Mouse (Mus musculus) spleen, embryonic (tissue): ENCODE data around the gene Gpatch2.

Experiments used
- CTCF ChIA-PET: fragments of 350-600 bp; sonication (Branson Sonifier 250); formaldehyde crosslinking; loops from one replicate; lab custom pipeline; 2022; lab: Charles Lee

The Gpatch2 gene

DNA sequence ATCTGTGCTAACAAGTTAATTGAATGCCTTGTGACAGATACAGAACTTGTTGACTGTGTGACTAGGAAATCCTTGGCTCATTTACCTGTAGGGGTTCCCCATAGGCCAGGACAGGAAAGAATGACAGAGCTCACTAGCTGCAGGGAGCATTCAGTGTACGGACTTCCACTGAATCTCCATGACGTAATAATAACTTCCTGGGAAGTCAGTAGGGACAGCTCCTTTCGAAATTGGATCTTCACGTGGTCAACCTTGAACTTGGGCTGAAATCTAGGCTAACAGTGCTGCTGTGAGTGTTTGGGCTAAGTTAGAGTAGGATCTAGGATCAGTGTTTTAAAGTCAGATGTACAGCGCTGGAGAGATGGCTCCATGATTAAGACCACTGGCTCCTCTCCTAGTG, 29.4 kb downstream of the Gpatch2 start:
- CTCF ChIA-PET, result no interaction called here

DNA sequence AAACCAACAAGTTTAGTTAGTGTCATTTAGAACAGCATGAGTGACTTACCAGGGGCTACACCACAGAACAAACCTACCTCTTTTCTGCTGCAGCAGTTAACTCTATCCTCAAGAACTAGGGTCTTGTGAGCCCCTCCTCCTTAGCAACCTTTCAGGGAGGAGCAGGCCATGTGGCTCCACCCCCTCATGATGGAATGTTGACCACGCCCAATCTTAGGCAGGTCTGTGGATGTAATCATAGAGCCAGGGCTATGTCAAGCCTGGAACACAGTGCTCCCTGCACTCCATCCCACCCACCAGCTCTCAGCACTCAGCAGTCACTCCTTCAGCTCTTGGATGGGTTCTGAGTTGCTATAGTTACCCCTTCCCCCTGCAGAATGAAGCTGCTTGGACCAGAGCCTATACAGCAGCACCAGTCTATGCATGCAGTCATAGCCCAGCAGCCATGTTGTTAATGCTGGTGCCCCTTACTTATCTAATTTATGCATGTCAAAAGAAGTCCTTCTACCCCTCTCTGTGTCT, 35.5 kb downstream of the Gpatch2 start:
- CTCF ChIA-PET, result no interaction called here

DNA sequence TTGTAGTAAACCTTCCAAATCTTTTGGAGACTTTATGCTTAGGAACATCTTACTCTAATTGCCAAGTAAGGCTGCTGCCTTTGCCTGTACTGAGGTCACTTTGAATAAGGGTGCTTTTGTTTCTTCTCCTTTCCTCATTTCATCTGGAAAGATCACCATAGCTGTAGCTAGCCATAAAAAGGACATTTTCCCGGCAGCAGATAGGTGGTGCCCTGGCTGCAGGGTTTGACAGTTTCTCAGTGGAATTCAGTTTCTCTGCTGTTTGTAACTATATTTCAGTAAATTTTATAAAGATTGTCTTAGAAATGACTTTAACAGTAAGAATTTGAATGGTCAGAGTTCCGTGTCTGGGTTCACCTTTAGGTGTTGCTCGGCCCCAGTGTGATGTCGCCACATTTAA, 43.4 kb downstream of the Gpatch2 start:
- CTCF ChIA-PET, result no interaction called here

DNA sequence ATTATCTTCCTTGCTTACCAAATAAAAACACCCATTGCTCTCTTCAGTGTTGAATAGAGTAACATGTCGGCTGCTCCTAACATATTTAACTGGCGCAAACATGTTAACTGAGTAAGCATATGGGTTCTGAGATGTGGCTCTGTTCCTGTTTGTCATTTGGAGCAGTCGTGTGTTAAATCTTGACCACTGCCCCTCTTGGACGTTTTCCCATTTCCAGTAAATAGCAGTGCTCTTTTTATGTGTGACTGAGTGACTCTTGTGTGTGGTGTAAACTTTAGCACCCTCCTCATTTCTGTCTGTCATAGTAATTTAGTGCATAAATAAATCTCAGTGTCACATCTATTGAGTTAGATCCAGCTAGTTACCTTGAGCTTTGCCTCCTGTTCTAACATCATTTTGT, 52.3 kb downstream of the Gpatch2 start:
- CTCF ChIA-PET, result interaction anchor here (0.7 kb wide), 1 partner anchor 42 kb away, joined by 5 read pairs; no protein-coding TSS in a partner anchor

DNA sequence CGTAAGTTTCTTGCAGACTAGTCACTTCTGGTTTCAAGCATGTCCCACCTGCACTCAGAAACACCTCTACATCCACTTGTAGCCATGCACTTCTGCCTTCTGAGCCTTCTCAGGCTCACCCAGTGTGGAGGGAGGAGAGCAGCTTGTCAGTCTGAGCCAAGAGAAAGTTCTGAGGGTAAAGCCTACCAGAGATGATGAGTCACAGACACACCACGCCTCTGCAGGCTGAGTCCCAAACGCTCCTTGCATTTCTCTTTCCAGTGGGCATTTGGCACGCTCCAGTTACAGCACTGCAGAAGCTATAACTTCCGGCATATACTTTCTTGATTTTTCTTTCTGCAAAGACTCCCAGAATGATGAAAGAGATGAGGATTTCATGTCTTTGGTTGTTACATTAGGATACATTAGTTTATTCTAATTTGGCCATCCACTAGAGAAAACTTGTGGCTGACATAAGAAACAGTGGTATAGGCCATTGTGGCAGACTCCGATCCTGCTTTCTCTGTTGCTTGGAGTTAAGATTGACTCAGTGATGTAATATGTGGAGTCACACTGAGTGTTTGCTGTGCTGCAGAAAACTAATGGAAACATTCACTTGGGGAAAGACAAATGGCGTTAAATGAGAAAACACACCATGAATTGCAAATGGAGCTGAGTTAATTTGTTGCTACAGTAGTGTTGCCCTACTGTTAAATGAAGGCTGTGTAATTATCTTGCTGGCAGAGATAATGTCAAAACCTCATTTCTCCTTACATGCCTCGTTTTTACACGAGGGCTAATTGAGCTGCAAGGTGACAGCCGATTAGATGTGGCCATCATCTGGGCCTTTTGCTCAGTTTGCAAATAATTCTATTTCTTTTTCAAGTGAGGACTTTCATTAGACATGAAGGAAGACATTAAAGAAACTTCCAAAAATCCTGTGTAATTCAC, 55.3 kb downstream of the Gpatch2 start:
- CTCF ChIA-PET, result no interaction called here

DNA sequence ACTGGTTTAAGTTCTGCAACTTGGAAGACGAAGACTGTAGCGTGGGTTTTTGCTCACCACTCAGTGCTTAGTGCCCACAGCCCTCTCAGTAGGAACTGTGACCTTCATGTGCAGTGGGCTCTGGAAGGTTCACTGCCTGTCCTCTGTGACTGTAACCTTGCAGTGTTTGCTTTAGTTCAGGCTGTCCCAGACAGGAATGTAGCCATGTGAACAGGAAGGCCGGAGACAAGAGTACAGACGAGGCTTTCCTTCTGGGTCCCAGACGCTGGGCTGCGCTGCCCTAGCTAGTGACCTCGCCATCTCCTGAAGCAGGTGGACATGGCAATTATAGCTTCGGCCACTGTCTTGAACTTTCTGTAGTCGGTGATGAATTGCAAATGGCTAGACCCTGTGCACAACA, 62.0 kb downstream of the Gpatch2 start:
- CTCF ChIA-PET, result no interaction called here

DNA sequence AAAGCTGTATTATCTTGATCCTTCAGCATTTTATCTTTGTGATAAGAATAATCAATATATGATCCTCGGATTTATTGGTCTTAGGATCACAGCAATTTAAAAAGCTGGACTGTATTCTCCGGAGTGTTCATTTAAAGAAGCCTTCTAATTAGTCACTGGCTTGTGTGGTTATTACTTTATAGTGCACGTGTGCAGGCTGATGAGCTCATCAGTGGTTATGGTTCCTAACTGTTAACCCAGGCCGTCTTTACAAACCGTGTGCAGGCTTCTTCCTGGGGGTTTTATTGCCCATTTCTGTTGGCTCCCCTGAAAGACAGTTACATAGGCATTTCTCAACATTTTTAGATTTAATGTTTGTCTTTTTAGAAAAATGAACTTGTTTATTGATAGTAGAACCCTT, 63.2 kb downstream of the Gpatch2 start:
- CTCF ChIA-PET, result interaction anchor here (0.6 kb wide), 1 partner anchor 55 kb away, joined by 3 read pairs; no protein-coding TSS in a partner anchor

DNA sequence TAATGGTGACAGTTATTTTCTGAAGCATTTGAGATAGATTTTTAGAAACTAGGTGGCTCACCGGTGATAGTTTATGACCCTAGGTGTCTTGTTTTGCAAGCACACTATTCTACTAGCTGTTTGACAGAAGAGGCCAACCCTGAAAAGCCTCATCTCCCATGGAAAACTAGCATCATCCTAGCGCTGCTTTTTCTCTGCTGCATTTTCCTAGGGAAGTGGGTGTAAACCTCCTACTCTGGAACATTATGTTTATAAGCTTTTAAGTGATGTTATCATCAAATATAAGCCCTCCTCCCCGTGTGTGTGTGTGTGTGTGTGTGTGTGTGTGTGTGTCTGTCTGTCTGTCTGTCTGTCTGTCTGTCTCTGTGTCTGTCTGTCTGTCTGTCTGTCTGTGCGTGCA, 64.5 kb downstream of the Gpatch2 start:
- CTCF ChIA-PET, result no interaction called here

DNA sequence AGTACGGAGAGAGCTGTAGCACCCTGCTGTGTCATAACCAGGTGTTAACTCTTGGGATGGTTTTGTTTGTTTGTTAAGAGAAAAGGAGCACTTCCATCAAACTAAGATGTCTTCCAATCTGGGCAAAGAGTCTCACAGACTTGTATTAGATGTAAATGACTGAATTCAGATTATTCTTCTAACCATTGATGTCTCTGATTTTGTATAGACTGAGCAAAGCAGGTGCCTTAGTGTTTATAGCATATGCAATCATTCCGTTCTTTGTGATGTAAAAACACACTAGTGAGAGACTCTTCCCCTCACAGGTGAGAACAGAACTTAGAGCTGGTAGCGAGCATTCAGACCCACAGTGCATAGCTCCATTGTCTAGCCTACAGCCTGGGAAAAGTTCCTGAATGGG, 67.0 kb downstream of the Gpatch2 start:
- CTCF ChIA-PET, result no interaction called here

DNA sequence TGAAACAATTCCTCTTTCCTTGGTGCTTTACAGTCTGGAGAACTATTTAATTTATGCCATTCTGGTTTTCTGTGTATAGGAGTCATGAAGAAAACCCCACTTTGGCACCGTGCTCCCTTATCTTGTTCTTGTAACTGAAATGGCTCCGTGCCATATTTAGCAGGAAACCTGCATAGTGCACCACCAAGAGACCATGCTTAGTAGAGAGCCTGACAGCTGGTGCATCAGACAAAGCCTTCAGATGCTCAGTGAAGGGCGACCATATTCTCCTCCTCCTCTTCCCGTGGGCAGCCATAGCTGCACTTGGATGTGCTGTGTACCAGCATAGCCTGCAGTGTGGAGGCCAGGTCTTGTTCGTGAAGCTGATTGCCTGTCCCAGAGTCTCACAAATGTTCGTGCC, 67.5 kb downstream of the Gpatch2 start:
- CTCF ChIA-PET, result no interaction called here

DNA sequence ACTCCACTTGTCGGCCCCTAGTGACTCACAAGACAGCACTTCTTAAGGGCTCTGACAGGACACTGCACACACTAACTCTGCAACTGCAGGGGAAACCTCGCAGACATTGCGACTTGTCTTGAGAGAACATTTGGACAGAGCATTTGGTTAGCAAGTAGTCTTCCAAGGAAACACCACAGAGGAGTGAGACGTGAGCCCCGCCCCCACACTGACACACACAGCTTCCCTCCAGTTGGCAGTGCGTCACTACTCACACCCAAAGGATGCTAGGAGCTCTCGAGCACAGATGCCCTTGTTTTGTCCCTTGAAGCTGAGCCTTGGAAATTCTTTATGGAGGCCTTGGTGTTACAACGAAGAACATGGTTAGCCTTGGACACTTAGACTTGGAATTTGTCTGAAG, 70.4 kb downstream of the Gpatch2 start:
- CTCF ChIA-PET, result no interaction called here

DNA sequence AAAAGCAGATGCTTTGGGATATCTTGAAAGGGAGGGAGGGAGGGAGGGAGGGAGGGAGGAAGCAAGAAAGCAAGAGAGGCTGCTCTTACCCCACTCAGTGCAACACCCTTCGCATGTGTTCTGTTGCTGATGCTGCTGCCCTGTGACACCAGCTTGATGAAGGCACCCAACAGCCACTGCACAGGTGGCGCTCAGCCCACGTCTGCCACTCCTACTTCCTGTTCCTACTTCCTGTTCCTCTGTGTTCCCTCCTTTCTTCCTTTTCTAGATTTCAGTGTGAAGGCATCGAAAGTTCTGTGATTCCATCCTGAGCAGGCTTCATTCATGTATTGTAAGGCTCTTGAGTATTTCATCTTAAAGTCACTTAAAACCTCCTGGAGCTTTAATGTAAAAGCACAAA, 71.1 kb downstream of the Gpatch2 start:
- CTCF ChIA-PET, result no interaction called here

DNA sequence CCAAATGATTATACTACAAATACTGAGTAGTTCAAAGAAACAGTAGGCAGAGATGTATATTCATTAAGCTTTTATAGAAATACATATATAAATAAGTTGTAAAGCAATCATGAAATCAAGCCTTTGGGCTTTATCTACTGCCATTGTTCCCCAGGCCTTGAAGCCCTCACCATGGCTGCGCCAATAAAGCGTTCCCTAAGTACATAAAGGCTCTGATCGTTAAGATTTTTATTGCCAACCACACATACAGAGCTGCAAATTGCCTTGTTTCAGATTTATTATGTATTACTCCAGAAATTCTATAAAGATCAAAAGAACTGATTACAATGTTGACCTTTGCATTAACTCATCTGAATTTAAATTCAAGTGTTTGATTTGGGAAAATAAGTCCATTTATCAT, 71.6 kb downstream of the Gpatch2 start:
- CTCF ChIA-PET, result no interaction called here

DNA sequence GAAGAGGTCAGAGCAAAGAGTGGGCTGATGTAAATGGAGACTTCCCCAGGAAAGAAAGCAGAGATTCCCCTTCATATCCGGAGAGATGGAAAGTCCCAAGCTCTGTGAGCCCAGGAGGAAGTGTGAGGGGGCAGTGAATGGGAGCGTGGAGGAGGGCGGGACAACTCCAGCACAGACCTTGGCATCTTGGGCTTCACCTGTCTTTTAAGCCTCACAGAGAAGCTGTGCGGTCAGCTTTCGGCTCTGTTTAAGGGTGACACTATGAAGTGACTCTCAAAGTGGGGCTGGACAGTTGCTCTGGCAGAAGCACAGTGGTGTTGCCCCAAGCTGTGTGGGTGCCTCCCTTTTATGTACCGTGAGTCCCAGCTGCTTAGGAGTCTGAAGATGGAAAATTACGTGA, 74.9 kb downstream of the Gpatch2 start:
- CTCF ChIA-PET, result no interaction called here

DNA sequence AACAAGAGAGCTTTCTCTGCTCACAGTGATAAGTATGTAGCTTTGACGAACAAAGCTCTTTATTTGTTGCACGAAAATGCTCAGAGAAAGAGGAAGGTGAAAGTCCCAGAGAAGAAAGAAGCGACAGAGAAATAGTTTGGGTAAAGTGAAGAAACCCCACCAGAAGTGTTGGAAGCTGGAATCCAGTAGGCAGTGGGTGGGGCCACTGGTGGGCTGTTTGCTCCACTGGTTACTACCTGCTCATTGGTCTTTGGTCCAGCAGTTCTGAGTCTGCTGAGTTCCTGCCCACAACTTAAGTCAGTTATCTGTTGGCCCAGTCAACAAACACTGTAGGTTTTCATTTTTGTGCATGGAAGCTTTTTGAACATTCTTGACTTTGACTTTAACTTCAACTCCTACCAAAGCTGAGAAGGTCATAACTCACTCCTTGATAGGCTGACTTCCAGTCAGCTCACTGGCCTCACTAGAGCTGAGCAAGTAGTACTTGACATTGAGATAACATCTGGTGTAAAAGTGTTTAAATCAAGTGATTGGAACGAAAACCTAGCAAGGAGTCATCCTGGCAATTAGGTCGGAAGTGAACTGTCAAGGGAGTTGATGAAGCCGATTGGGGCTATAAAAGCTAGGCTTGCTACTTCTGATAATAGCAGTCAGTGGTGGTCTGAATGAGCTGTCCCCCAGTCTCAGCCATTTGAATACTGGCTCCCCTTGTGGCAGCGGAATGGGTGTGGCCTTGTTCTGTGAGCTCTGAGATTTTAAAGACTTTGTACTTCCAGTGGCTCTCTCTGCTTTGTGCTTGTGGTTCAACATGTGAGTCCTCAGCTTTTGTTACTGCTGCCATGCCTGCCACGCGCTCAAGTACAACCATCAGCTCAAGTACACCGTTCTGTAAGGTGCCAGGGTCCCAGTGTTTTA, 76.4 kb downstream of the Gpatch2 start:
- CTCF ChIA-PET, result no interaction called here

DNA sequence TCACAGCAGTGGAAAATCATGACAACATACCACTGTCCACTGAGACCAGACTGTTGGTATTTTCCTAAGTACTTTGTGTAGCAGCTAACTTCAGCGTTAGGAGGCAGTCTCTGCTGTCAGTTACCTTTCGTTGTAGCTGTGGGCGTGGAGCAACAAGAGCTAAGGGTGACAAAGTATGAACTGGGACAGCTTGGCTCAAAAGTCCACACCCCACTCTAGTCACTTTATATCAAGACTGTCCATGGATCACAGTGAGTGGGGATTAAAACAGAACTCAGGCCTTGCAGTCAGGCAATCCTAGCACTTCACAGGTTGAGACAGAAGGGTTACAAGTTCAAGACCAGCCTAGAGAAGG, 77.1 kb downstream of the Gpatch2 start:
- CTCF ChIA-PET, result no interaction called here

DNA sequence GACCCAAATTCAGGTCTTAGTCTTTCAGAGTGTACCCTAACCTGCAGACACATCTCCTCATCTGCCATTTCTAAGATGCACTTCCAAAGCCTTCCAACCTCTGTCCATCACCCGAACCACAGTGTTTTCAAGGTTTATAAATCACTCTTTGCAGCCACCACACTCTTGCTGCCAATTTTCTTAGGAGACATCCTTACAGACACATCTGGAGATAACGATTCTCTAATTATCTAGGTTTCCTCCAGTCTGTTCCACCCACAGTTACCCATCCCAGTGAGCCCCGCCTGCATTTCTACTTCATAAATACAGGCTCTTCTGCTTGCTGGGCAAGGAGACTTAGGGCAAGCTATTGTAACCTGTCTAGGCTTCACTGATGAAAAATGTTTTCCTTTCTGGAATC, 77.9 kb downstream of the Gpatch2 start:
- CTCF ChIA-PET, result no interaction called here

DNA sequence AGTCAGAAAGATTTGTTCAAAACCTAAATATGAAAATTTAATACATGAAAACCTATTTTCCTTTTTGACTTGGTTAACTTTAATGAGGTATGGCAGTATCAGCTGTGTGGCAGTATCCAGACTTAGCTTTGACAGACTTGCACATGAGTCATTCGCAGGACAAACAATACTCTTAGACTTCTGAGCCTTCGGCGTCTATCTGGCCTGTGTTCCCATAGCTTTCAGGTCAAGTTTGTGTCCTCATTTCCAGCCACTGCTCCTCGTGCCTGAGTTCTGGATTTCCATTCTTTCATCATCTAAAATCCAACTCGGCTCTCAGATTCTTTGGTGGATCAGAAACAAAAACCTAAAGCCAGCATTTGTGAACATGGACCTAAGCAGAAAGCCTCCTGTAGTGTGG, 79.2 kb downstream of the Gpatch2 start:
- CTCF ChIA-PET, result no interaction called here

DNA sequence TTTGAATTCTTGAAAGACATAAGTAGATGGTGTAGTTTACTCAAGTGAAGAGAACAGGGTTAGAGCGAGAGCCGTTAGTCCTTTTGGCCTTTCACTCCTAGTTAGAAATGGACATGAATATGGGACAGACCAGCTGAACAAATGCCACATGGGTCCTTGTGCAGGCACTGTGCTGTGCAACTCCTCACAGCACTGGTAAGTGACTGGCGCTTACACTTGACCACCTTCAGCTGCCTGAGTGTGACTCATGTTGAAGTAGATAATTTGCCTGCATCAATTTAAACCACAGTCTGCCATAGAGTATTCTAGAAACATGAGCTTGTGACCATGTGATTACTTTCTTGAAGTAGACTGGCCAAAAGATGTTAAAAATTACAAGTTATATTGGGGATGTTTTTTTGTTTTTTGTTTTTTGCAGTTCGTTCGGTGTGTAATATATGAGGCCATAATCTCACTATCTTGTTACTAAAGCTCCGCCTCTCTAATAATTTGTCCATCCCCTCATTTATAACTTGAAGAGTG, 79.8 kb downstream of the Gpatch2 start:
- CTCF ChIA-PET, result no interaction called here

DNA sequence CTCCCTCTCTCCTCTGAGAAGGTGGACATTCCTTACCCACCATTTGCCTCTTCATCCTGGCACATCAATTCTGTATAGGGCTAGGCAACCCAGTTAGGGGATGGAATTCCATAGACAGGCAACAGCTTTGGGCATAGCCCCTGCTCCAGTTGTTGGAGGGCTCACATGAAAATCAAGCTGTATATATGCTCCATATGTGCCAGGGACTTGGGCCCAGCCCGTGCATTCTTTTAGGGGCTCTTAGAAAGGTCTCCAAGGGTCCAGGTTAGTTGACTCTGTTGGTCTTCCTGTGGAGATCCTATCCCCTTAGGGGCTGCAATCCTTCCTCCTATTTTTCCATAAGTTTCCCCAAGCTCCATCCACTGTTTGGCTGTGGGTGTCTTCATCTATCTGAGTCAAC, 80.4 kb downstream of the Gpatch2 start:
- CTCF ChIA-PET, result no interaction called here

DNA sequence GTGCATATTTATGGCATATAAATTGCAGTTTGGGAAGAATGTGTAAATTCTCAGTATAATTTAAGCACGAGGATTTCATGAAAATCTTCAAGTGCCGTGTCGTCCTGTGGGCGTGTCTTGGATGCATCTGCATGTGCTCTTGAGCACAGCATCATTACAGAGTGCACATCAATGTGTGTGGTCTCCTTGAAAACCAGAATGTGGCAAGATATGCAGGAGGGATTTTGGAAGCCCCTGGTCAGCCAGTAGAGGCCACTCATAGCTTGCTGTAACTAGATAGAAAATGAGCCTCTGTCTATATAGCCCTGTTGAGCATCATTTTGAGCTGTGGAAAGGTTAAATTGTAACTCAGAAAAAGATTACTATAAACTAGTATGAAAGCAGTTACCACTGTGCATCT, 83.9 kb downstream of the Gpatch2 start:
- CTCF ChIA-PET, result no interaction called here

DNA sequence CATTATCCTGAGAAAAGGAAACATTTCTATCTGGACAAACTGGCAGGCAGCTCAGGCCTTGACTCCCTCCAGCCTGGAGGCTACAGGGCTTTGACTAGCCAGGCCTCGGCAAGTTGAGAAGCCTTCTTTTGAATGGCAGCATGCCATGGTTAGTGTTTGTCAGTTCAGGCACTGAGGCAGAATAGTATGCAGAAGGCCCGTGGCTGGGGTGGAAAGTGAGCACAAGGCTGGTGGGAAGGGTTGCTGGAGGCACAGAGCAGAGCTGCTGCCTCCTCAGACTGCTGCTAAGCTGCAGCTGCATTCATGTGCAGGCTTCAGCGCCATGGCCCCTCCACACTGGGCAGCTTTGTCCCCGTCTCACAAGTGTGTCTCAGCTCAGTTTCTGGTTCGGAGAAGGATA, 85.3 kb downstream of the Gpatch2 start:
- CTCF ChIA-PET, result no interaction called here
